Mouse (Mus musculus) heart, adult 2 months (tissue): ENCODE measurements around the gene Wwc2.

Source experiments
- CTCF ChIP-seq: fragments of 200-600 bp; IDR thresholded peaks from 2 replicates; pipeline ENCODE4 v1.8.1; 2022; ENCODE audit warnings: antibody characterized with exemption, mild to moderate bottlenecking, moderate library complexity
- POLR2A ChIP-seq: fragments of 200-500 bp; IDR thresholded peaks from 2 replicates; pipeline ENCODE4 v1.6.1; 2011; ENCODE audit warnings: mild to moderate bottlenecking, low read depth, low read length, control low read depth; ENCODE audit not compliant: insufficient read depth

DNA sequence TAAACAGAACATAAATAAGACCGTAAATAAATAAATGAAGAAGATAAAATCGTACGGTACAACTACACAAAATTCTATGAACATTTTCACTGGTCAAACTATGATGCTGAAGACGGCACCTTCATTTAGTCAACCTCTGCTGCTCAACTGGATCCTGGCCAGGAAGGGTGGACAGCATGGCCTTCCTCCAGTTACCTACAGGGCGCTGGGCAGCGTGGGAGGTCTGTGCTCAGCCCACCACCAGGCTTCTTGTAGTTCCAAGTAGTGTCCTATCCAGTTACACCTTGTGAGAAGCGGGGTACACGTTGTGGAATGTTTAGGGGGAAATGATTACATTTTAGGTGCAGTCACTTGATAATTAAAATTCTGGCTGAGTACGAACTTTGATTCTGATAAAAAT is 163.8 kb downstream of the Wwc2 start:
- TF ChIP-seq CTCF: no peak
- TF ChIP-seq POLR2A: no peak
